Mouse (Mus musculus): Measurements from ENCODE around the gene Tespa1.

GRCm38 (mm10) chr10:130315846-130316245 lies 6.8 kb upstream of the Tespa1 start:
- no peak for TF ChIP-seq CTCF (conservative IDR thresholded peaks at IDR 0.05; ENCODE audit: low read length)
- TF ChIP-seq POU5F1 (IDR thresholded peaks at IDR 0.05; ENCODE audit: borderline replicate concordance, low read length) = no peak
